Mouse (Mus musculus) midbrain, embryonic 10.5 days (tissue): ENCODE measurements around the gene Slc13a1. TPM values are rescaled to one million over a fixed set of nuclear protein-coding genes. Genes with fewer than 3 reads are reported as not detected.
"Not testable (repeated sequence)": the region's sequence is repeated elsewhere in the genome, so short reads cannot be mapped to it uniquely, and the experiment has no call there.

Experiments
- DNase-seq: peaks from one replicate; pipeline ENCODE4 v3.0.0-alpha.2; 2017; ENCODE audit warnings: low spot score
- H3K27ac ChIP-seq: fragments of 300-500 bp; sonication (generic); replicated peaks from 2 replicates; pipeline ENCODE4 v1.5.1; 2016; ENCODE audit warnings: mild to moderate bottlenecking
- H3K27me3 ChIP-seq: fragments of 300-500 bp; sonication (generic); 2 replicates; pipeline ENCODE4 v1.6.1; 2016; ENCODE audit warnings: low read depth, mild to moderate bottlenecking; ENCODE audit not compliant: poor library complexity, severe bottlenecking
- H3K36me3 ChIP-seq: fragments of 300-500 bp; sonication (generic); 2 replicates; pipeline ENCODE4 v1.6.1; 2016; ENCODE audit warnings: mild to moderate bottlenecking, moderate library complexity
- H3K4me1 ChIP-seq: fragments of 300-500 bp; sonication (generic); 2 replicates; pipeline ENCODE4 v1.6.1; 2016
- H3K4me3 ChIP-seq: fragments of 300-500 bp; sonication (generic); 2 replicates; pipeline ENCODE4 v1.5.1; 2016; ENCODE audit warnings: mild to moderate bottlenecking, moderate library complexity
- H3K9me3 ChIP-seq: fragments of 300-500 bp; sonication (generic); replicated peaks from 2 replicates; pipeline ENCODE4 v1.6.1; 2016; ENCODE audit warnings: mild to moderate bottlenecking
- WGBS: fragments of 180-500 bp; shearing (Covaris S2); methylation state at CpG from one replicate; pipeline ENCODE4 v1.1.7; 2016; 5-methylcytosine and 5-hydroxymethylcytosine counted together
- polyA plus RNA-seq: library from polyadenylated mRNA; unstranded; fragments of >200 nt; fragmentation: Nextera tagmentation; extraction: Ambion mirVana; gene quantifications from 2 replicates; pipeline ENCODE4 v1.2.1, GENCODE M21; 2016

Gene Slc13a1
- polyA plus RNA-seq = 0.05 and 0.11 TPM in 2 replicates

DNA sequence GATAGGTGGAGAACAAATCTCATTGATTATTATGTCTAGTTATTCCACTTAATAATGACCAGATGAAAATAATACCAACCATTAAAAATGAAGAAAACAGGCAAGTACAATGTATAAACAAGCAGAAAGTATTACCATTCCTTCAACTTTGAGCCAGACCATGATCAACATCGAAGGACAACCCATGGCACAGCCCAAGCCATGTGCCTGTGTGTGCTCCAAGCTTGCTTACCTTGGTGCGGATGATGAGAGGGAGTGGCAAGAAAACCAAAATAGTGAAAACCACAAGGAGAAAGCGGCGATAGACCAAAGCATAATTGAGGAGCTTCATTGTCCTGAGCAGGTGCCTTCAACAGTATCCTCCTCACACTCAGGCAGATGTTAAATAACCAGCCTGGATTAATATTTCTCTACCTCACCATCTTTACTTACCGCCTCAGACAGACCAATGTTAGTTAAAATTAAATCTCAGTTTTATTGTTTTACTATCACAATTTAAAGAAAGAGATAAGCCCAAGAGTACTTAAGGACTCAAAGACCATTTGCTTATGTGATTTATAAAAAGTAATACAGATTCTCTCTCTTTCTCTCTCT lies at the start of gene Slc13a1:
TSS of gene Slc13a1 (minus strand) at position 359 of the 594 bp plus-strand sequence.
- 89% methylated on average over 5 of the region's 5 CpGs for WGBS
- no peaks in the 10 kb centered on the region for H3K27me3 ChIP-seq
- DNase-seq = no peak
- peaks cover 5% of the 10 kb centered on the region; the same call in 1 of the 2 replicates for H3K4me1 ChIP-seq
- no peak within 1 kb of the TSS for H3K4me3 ChIP-seq
- no peak within 1 kb of the TSS for H3K27ac ChIP-seq
- H3K36me3 ChIP-seq = no peaks in the 10 kb centered on the region
- H3K9me3 ChIP-seq = no peaks in the 10 kb centered on the region

GRCm38 (mm10) chr6:24207866-24208265 lies 40.0 kb upstream of the Slc13a1 start:
- Histone ChIP-seq H3K27me3 (no peaks in the 10 kb centered on the region), H3K4me3 (no peak overlapping the region), H3K9me3 (no peaks in the 10 kb centered on the region), H3K27ac (no peak overlapping the region), H3K36me3 (no peaks in the 10 kb centered on the region), H3K4me1 (no peaks in the 10 kb centered on the region)
- DNase-seq = no peak
- WGBS = 85% methylated on average over 3 of the region's 3 CpGs

GRCm38 (mm10) chr6:24202226-24202625 lies 34.3 kb upstream of the Slc13a1 start:
- no peak for DNase-seq
- H3K36me3 ChIP-seq = no peaks in the 10 kb centered on the region
- no peak overlapping the region for H3K27ac ChIP-seq
- H3K4me3 ChIP-seq = no peak overlapping the region
- 0 out of 2 replicates have a peak, but pooled peaks cover 4% of the 10 kb centered on the region for H3K4me1 ChIP-seq
- WGBS = 88% methylated on average over 6 of the region's 6 CpGs
- no peaks in the 10 kb centered on the region for H3K9me3 ChIP-seq
- H3K27me3 ChIP-seq = no peaks in the 10 kb centered on the region

DNA sequence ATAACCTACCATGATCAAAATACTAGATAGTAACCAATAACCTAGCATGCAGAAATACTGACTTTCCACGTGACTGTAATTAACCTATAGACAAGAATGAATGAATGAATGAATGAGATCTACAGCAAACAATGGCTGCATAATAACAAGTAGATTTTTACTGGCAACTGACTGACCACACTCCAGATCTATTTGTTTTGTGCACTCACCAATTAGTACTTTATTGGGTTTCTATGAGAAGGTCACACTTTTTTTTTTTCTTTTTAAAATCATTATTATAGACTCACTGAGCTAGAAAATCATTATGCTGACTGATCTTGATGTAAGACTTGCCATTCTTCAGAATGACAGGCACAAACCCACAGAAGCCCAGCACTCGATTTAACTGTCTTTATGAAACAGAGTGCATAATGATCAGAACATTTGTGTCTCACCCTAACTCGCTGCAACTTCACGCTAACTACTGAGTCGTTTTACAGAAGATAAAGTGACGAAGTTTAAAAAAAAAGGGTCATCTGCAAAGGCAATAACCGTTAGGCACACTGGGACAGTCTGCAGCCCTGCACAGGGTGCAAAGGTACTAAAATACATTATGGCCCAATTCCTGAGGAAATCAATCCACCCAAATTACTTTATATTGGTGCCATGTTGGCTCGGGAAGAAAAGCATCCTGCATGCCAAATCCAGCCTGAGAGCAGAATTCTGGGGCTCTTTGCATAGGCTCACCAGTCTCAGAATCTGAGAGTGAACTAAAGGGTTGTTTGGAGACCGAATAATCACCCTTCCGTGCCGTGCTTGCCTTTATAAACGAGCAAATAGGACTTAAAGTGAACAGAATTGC lies 33.0 kb upstream of the Slc13a1 start:
- Histone ChIP-seq H3K4me3 (no peak overlapping the region), H3K9me3 (no peaks in the 10 kb centered on the region), H3K36me3 (no peaks in the 10 kb centered on the region), H3K27ac (no peak overlapping the region), H3K27me3 (no peaks in the 10 kb centered on the region), H3K4me1 (0 out of 2 replicates have a peak, but pooled peaks cover 4% of the 10 kb centered on the region)
- WGBS = 73% methylated on average over 12 of the region's 12 CpGs
- DNase-seq = no peak

DNA sequence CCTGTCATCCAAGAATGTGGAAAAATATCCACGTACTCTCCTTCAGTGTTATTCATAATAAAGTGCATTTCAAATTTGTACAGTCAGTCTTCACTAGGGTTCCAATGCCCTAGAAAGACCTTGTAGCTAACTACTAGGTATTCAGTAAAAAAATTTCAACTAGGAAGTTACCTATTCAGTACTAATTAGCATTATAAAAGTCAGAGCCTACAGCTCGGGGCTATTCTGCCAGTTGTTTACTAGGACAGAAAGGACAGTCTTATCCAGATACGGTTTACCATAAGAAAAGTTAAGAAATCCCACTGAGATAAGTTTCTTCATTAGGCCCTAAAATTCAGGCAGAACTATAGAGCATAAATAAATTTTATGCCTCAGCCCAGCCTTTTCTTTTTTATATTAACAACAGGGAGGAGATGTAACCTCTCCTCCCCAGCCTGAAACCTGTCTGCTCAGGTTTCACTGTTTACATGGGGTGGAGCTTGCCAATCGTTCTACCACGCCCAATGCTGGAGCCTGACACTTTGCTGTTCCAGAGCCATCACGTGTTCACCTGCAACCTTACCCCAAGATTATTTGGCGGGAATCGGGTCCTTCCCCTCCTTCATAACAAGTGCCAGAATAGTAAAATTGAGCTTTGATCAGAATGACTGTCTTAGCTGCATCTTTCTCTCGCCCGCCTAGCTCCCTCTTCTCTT lies 29.8 kb upstream of the Slc13a1 start:
- H3K36me3 ChIP-seq, H3K9me3 ChIP-seq, H3K4me1 ChIP-seq, H3K27me3 ChIP-seq, DNase-seq, H3K4me3 ChIP-seq, H3K27ac ChIP-seq: not testable (repeated sequence)
- WGBS = 91% methylated on average over 10 of the region's 10 CpGs

DNA sequence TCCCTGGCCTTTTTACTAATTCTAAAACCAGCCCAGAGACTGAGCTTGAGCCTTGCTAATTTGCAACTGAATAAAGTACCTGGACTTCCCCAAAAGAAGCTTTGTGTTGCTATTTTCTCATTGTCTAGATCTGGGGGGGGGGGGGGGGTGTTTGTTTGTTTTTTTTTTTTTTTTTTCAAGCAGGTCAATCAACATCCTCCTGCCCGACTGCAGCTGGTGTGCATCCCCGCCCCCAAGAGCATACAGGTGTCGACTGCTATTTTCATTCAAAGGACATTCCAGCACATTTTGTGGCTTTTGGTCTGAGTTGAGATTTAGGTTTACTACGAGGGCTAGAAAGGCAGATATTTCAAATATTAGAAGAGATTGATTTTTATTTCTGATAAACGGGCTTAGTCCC lies 28.5 kb upstream of the Slc13a1 start:
- H3K27me3 ChIP-seq, H3K36me3 ChIP-seq, H3K27ac ChIP-seq, H3K4me3 ChIP-seq, DNase-seq, H3K9me3 ChIP-seq, H3K4me1 ChIP-seq: not testable (repeated sequence)
- WGBS = 35% methylated on average over 5 of the region's 5 CpGs

DNA sequence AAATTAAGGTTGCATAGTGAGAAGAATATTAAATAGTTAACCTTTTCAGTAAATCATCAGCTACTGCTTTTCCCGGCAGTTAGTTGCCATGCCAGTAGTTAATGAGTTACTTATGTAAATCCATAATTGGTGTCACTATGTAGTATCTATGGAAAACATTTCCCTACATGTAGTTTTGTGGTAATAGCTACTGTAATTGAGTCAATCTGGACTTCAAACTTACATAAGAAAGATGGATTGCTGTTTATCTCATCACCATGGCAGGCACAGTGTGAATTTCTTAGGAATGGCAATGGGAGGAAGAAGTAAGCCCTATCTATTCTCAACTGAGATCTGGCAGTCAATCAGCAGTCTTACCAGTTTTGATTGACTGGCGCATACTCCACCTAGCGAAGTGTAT lies 15.5 kb upstream of the Slc13a1 start:
- H3K36me3 ChIP-seq = no peaks in the 10 kb centered on the region
- H3K9me3 ChIP-seq = no peaks in the 10 kb centered on the region
- H3K27ac ChIP-seq = no peak overlapping the region
- H3K27me3 ChIP-seq = no peaks in the 10 kb centered on the region
- no peak for DNase-seq
- H3K4me1 ChIP-seq = no peaks in the 10 kb centered on the region
- no peak overlapping the region for H3K4me3 ChIP-seq
- WGBS = 92% methylated on average over 3 of the region's 3 CpGs

DNA sequence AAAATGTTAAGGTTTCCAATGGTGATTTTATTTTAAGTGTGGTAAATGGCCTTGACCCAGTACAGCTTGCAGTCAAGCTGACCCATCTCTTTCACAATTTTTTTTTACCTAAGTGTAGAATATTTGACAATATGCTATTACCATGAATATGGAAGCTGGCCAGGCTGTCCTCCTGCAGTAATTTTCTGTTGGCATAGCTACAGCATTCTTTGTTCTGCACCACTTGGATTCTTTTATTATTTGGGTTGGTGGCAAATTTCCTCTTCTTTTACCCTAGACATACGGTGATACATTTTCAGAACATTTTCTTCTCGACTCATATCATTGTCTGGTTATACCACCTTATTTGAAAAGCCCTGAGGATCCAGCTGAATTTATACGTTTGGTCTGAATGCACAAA lies 7.5 kb upstream of the Slc13a1 start:
- Histone ChIP-seq H3K4me3 (no peak overlapping the region), H3K4me1 (no peaks in the 10 kb centered on the region), H3K27ac (no peak overlapping the region), H3K27me3 (no peaks in the 10 kb centered on the region), H3K9me3 (no peaks in the 10 kb centered on the region), H3K36me3 (no peaks in the 10 kb centered on the region)
- DNase-seq = no peak
- 86% methylated on average over 3 of the region's 3 CpGs for WGBS

DNA sequence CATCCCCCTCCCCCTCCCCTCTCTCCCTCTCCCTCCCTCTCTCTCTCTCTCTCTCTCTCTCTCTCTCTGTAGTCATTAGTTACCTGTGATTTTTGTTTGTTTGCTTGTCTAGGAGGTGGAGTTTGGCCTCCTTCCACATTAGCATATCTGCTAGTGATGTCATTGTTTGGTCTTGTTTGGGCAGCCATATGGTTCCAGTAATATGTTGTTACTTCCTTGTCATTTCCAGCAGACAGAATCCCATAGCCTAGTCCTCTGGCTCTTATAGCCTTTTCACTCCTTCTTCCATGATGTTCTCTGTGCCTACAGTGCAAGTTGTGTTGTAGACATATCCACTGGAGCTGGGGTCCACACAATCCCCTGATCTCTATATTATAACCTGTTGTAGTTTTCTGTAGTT lies 6.1 kb upstream of the Slc13a1 start:
- H3K4me3 ChIP-seq = no peak overlapping the region
- H3K9me3 ChIP-seq = no peaks in the 10 kb centered on the region
- H3K4me1 ChIP-seq = peaks cover 5% of the 10 kb centered on the region; the same call in 1 of the 2 replicates
- H3K36me3 ChIP-seq = no peaks in the 10 kb centered on the region
- no peak overlapping the region for H3K27ac ChIP-seq
- no peaks in the 10 kb centered on the region for H3K27me3 ChIP-seq
- DNase-seq = no peak

DNA sequence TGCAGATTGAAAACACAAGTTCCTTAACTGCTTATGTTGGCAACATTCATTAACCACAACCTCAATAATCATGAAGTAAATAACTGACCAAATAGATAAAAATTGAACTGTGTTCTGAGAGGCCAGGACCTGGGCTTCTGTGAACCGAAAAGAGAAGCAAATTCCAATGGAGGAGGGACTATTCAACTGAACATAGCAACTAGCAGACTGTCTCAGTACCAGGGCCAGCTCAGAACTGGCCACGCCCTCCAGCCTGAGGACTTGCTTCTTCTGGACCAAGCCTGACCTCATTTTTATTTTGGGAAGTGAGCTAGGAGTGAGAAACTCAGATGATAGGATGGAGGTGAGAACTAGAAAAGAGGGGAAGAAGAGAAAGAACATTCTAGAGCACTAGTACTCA lies 4.8 kb upstream of the Slc13a1 start:
- DNase-seq = no peak
- H3K4me1 ChIP-seq = peaks cover 5% of the 10 kb centered on the region; the same call in 1 of the 2 replicates
- no peaks in the 10 kb centered on the region for H3K9me3 ChIP-seq
- 53% methylated on average over 2 of the region's 2 CpGs for WGBS
- H3K36me3 ChIP-seq = no peaks in the 10 kb centered on the region
- no peak overlapping the region for H3K27ac ChIP-seq
- H3K4me3 ChIP-seq = no peak overlapping the region
- H3K27me3 ChIP-seq = no peaks in the 10 kb centered on the region

DNA sequence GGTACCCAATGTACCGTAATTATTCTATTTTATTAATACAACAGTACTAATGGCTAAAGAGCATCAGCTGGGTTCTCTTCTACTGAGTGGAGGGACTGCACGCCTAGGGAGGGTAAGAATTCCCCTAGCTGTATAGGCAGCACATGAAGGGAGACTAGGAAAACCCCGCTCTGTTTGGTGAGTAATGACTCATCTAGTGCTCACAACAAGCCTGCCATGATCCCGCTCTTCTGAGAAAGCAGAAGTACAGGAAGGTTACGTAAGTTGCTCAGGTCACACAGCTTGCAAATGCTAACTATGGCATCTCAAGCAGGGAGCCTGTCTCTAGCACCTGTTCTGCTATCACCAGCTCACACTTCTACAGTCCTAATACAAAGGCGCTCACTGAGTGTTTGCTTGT lies 1.1 kb downstream of the Slc13a1 start:
- H3K36me3 ChIP-seq = no peaks in the 10 kb centered on the region
- no peak overlapping the region for H3K27ac ChIP-seq
- peaks cover 5% of the 10 kb centered on the region; the same call in 1 of the 2 replicates for H3K4me1 ChIP-seq
- 85% methylated on average over 6 of the region's 6 CpGs for WGBS
- no peaks in the 10 kb centered on the region for H3K9me3 ChIP-seq
- H3K4me3 ChIP-seq = no peak overlapping the region
- DNase-seq = no peak
- no peaks in the 10 kb centered on the region for H3K27me3 ChIP-seq

GRCm38 (mm10) chr6:24165249-24165648 lies 2.6 kb downstream of the Slc13a1 start:
- no peaks in the 10 kb centered on the region for H3K27me3 ChIP-seq
- H3K4me1 ChIP-seq = peaks cover 5% of the 10 kb centered on the region; the same call in 1 of the 2 replicates
- no peak overlapping the region for H3K4me3 ChIP-seq
- no peak for DNase-seq
- WGBS = 87% methylated on average over 3 of the region's 3 CpGs
- H3K9me3 ChIP-seq = no peaks in the 10 kb centered on the region
- H3K36me3 ChIP-seq = no peaks in the 10 kb centered on the region
- H3K27ac ChIP-seq = no peak overlapping the region

GRCm38 (mm10) chr6:24159795-24160194 lies 8.1 kb downstream of the Slc13a1 start:
- no peak for DNase-seq
- H3K4me1 ChIP-seq = no peaks in the 10 kb centered on the region
- no peaks in the 10 kb centered on the region for H3K36me3 ChIP-seq
- H3K27me3 ChIP-seq = no peaks in the 10 kb centered on the region
- H3K9me3 ChIP-seq = no peaks in the 10 kb centered on the region
- WGBS = 73% methylated on average over 1 of the region's 1 CpGs
- no peak overlapping the region for H3K4me3 ChIP-seq
- H3K27ac ChIP-seq = no peak overlapping the region
